Mouse (Mus musculus) heart, adult 2 months (tissue): ENCODE results near the gene Leng1. TPM values are rescaled to one million over a fixed set of nuclear protein-coding genes. Genes with fewer than 3 reads are reported as not detected.
A peak's percentile ranks its signal among the peaks of the same experiment; 100 is the strongest.

Experiments
- DNase-seq, 2 experiments: peaks; one replicate each; pipeline ENCODE4 v3.0.0; 2021
- H3K27ac ChIP-seq: fragments of 200-600 bp; 2 replicates; pipeline ENCODE4 v1.8.1; 2022
- H3K27me3 ChIP-seq: fragments of 200-500 bp; 2 replicates; pipeline ENCODE4 v1.6.1; 2012; ENCODE audit warnings: mild to moderate bottlenecking, low read length, inconsistent platforms, mixed read lengths; ENCODE audit not compliant: control insufficient read depth, insufficient read depth
- H3K36me3 ChIP-seq: fragments of 200-500 bp; 2 replicates; pipeline ENCODE4 v1.6.1; 2012; ENCODE audit warnings: low read length, inconsistent platforms; ENCODE audit not compliant: control insufficient read depth, insufficient read depth
- H3K4me1 ChIP-seq: fragments of 200-500 bp; 2 replicates; pipeline ENCODE4 v1.6.1; 2011; ENCODE audit warnings: low read length; ENCODE audit not compliant: control insufficient read depth, insufficient read depth
- H3K4me3 ChIP-seq: fragments of 200-600 bp; 2 replicates; pipeline ENCODE4 v1.8.1; 2022
- H3K79me2 ChIP-seq: fragments of 200-500 bp; replicated peaks from 2 replicates; pipeline ENCODE4 v1.6.1; 2012; ENCODE audit warnings: mild to moderate bottlenecking, inconsistent platforms, low read length, moderate library complexity, mixed read lengths; ENCODE audit not compliant: control insufficient read depth, insufficient read depth
- H3K9ac ChIP-seq: fragments of 200-500 bp; 2 replicates; pipeline ENCODE4 v1.6.1; 2012; ENCODE audit warnings: low read depth, mild to moderate bottlenecking, control low read depth, inconsistent platforms, low read length, mixed read lengths
- CTCF ChIP-seq: fragments of 200-600 bp; IDR thresholded peaks from 2 replicates; pipeline ENCODE4 v1.8.1; 2022; ENCODE audit warnings: antibody characterized with exemption, mild to moderate bottlenecking, moderate library complexity
- EP300 ChIP-seq: fragments of 200-500 bp; IDR thresholded peaks from 2 replicates; pipeline ENCODE4 v1.6.1; 2011; ENCODE audit warnings: low read depth, low read length, control low read depth; ENCODE audit not compliant: insufficient read depth
- POLR2A ChIP-seq: fragments of 200-500 bp; IDR thresholded peaks from 2 replicates; pipeline ENCODE4 v1.6.1; 2011; ENCODE audit warnings: mild to moderate bottlenecking, low read depth, low read length, control low read depth; ENCODE audit not compliant: insufficient read depth
- WGBS: fragments of 180-500 bp; shearing (Covaris S2); methylation state at CpG from one replicate; pipeline ENCODE4 v1.1.7; 2018; 5-methylcytosine and 5-hydroxymethylcytosine counted together
- intact Hi-C: fragments of 180-260 bp; cut with DNase I; formaldehyde crosslinking; loops from one replicate; pipeline ENCODE4 v1.15.1; 2025
- polyA plus RNA-seq: library from polyadenylated mRNA; depleted of rRNA; stranded (reverse); fragments of >200 nt; gene quantifications from 2 replicates; pipeline ENCODE4 v1.2.3, GENCODE M21; 2012
- total RNA-seq, 2 experiments: library from RNA; stranded (reverse); gene quantifications; 2 replicates each; pipeline ENCODE4 v1.2.3; 2021

Gene Leng1
- total and polyA plus RNA-seq, 3 experiments, result 4.8 to 12.8 (median 11.8) TPM

DNA sequence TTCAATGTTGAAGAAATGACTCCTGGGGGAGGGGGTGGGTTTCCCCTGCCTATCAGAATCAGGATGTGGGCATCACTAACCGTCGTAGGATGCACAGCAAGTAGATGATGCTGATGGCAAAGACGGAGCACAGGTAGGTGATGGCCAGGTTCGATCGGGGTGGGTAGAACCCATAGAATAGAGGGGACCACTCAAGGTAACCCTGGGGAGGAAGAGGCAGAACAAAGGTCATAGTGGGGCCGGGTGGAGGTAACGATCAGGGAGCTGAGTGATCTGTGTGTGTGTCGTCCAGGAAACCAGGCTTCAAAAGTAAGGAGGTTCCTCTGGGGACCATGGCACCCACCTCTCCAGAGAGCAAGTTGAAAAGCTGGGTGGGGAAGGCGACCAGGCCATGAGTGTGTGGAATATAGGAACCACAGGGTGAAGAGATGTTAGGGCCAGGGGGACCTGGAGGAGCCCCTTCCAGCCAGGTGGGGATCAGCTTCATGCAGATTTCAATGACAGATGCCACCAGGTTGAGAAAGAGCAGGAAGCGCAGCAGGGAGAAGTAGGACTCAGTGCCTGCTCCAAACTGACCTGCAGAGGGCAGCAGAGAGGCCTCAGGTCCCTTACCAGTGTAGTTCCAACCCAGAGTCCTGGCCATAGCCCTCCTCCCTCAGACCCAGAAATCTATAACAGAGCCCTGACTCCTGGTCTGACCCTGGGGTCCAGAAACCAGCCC, 9.0 kb upstream of the Leng1 start:
- Histone ChIP-seq H3K27me3 (no peaks in the 10 kb centered on the region), H3K4me3 (no peak overlapping the region), H3K27ac (no peak overlapping the region), H3K4me1 (no peaks in the 10 kb centered on the region), H3K9ac (no peak overlapping the region), H3K36me3 (no peaks in the 10 kb centered on the region), H3K79me2 (no peaks in the 10 kb centered on the region)
- intact Hi-C loops, result loop anchor here (5.0 kb wide), 1 partner anchor 67 kb away; no protein-coding TSS in a partner anchor
- WGBS, result 66% methylated on average over 10 of the region's 10 CpGs
- peak; percentile 77 to 84 for DNase-seq
- TF ChIP-seq EP300 (no peak), CTCF (peak; percentile 99), POLR2A (no peak)

DNA sequence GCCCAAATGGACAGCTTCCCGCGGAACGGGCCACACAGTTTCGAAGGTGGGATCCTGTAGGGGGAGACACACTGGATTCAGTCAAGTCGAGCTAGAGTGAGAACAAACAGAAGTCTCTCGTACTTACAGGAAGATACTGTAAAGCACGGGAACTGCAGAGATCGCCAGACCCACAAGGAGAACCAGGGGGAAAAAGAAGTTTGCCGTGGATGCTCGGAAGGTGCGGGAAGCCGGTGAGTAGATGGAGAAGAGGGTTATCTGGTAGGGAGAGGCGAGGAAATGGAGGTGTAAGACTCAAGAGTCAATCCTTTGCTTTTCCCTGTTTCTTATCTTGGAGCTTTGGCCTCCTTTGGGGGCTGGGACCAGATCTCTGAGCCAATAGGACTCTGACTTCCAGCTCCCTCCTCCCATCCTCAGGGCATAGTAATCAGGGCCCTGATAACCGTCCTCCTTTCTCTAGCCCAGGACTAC, 1.3 kb upstream of the Leng1 start:
- no peaks in the 10 kb centered on the region; the same call in 1 of the 2 replicates for H3K79me2 ChIP-seq
- no peak for TF ChIP-seq EP300
- peak; percentile 38 for TF ChIP-seq CTCF
- no peaks in the 10 kb centered on the region for H3K27me3 ChIP-seq
- H3K27ac ChIP-seq, result no peak overlapping the region
- WGBS, result 23% methylated on average over 14 of the region's 14 CpGs
- peaks cover 3% of the 10 kb centered on the region; the same call in 1 of the 2 replicates for H3K36me3 ChIP-seq
- no peak for DNase-seq
- no peak overlapping the region for H3K4me3 ChIP-seq
- H3K9ac ChIP-seq, result no peak overlapping the region
- H3K4me1 ChIP-seq, result peaks cover 4% of the 10 kb centered on the region; the same call in 1 of the 2 replicates
- intact Hi-C loops, result no loop called here

DNA sequence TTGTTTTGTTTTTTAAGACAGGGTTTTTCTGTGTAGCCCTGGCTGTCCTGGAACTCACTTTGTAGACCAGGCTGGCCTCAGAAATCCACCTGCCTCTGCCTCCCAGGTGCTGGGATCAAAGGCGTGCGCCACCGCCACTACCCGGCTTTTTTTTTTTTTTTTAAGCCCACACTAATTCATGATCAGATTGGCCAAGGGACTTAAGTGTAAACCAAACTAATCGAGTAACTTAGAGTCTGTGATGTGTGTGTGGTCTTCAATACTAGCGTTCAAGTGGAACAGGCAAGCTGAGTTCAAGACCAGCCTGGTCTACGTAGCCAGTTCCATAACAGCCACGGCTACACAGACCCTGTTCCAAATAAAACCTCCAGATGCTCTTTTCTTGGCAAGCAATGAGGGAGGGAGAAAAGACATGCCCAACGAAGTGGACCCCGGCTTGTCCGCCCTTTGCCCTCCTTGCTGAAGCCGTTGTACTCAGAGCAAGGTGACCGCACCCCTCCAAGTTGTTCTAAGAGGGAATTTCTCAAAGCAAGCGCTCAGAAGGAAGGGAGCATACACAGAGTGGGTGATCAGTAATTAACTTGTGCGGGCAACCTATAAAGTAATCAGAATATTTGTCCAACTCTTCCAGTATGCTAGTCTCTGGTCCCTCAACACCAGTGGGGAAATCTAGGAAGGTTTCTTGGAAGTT, 971 bp downstream of the Leng1 start:
- H3K36me3 ChIP-seq, result peaks cover 5% of the 10 kb centered on the region
- H3K27ac ChIP-seq, result peak overlapping the region; percentile 96
- intact Hi-C loops, result loop anchor here (1.0 kb wide), 2 partner anchors 19 to 28 kb away; partner anchors contain the start of genes Cnot3 and Tsen34
- peaks cover 4% of the 10 kb centered on the region; the same call in 1 of the 2 replicates for H3K4me1 ChIP-seq
- H3K4me3 ChIP-seq, result peak overlapping the region; percentile 76
- no peaks in the 10 kb centered on the region for H3K27me3 ChIP-seq
- TF ChIP-seq CTCF, result no peak
- no peak for TF ChIP-seq POLR2A
- TF ChIP-seq EP300, result no peak
- H3K9ac ChIP-seq, result peak overlapping the region; percentile 84
- DNase-seq, result no peak
- 20% methylated on average over 15 of the region's 15 CpGs for WGBS
- H3K79me2 ChIP-seq, result no peaks in the 10 kb centered on the region; the same call in 1 of the 2 replicates

DNA sequence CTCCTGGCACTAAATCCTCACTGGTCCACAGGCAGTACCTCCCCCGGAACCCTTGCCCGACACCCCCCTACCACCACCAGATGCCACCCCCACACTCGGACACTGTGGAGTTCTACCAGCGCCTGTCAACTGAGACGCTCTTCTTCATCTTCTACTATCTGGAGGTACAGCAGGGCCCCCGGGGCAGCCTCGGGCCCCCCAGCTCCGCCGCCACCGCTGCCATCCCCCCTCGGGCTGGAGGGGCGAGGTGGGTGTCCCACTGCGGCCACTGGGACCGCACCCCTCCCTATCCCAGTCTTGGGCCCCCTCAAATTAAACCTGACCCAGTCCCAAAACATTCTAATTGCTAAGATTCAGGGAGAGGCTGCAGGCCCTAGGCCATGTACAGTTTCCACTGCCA, 7.1 kb downstream of the Leng1 start:
- Histone ChIP-seq H3K9ac (no peak overlapping the region), H3K27ac (no peak overlapping the region), H3K4me3 (no peak overlapping the region), H3K4me1 (no peaks in the 10 kb centered on the region), H3K79me2 (no peaks in the 10 kb centered on the region), H3K36me3 (peaks cover 3% of the 10 kb centered on the region; the same call in 1 of the 2 replicates), H3K27me3 (no peaks in the 10 kb centered on the region)
- intact Hi-C loops, result no loop called here
- no peak for DNase-seq
- TF ChIP-seq CTCF (no peak), POLR2A (no peak), EP300 (no peak)
- WGBS, result 90% methylated on average over 14 of the region's 14 CpGs

DNA sequence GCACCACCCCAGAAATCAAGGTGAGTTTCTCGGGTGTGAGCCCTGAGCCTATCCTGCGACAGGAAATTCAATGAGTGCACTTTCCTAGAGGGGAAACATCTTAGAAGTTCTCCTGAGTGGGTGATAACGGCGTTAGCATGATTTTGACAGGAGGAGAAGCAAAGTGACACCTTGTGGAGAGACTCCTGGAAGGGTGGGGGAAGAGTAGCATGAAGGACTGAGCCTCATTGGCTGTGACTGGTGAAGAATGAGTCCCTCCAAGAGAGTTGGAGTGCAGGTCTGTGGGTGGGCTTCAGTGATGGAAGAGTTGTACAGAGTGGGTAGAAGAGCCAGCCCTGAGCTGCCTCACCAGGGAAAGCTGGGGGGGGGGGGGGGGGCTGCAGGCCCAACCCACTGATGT, 8.7 kb downstream of the Leng1 start:
- H3K9ac ChIP-seq, result no peak overlapping the region
- intact Hi-C loops, result no loop called here
- no peaks in the 10 kb centered on the region for H3K4me1 ChIP-seq
- DNase-seq, result no peak
- H3K4me3 ChIP-seq, result no peak overlapping the region
- no peaks in the 10 kb centered on the region for H3K27me3 ChIP-seq
- H3K79me2 ChIP-seq, result no peaks in the 10 kb centered on the region
- no peak overlapping the region for H3K27ac ChIP-seq
- H3K36me3 ChIP-seq, result peaks cover 7% of the 10 kb centered on the region; the same call in 1 of the 2 replicates
- WGBS, result 76% methylated on average over 4 of the region's 4 CpGs
- TF ChIP-seq POLR2A (no peak), CTCF (no peak), EP300 (no peak)
